Mouse (Mus musculus) midbrain, embryonic 14.5 days (tissue): ENCODE data around the gene Impad1. TPM values are rescaled to one million over a fixed set of nuclear protein-coding genes. Genes with fewer than 3 reads are reported as not detected.

Experiments
- ATAC-seq: fragments of 200-750 bp; cut with Nextera tagmentation; 2 replicates; pipeline ENCODE4 v1.8.0; 2017; ENCODE audit warnings: moderate number of reproducible peaks, moderate library complexity; ENCODE audit not compliant: low FRiP score, low TSS enrichment
- DNase-seq: peaks from one replicate; pipeline ENCODE4 v3.0.0-alpha.2; 2015
- H3K27ac ChIP-seq: fragments of 300-500 bp; sonication (generic); replicated peaks from 2 replicates; pipeline ENCODE4 v1.5.1; 2014; ENCODE audit warnings: mild to moderate bottlenecking, low read depth, low read length, moderate library complexity
- H3K27me3 ChIP-seq: fragments of 300-500 bp; sonication (generic); 2 replicates; pipeline ENCODE4 v1.6.1; 2014; ENCODE audit warnings: low read length, control low read depth, mixed read lengths; ENCODE audit not compliant: control insufficient read depth, insufficient read depth
- H3K36me3 ChIP-seq: fragments of 300-500 bp; sonication (generic); 2 replicates; pipeline ENCODE4 v1.6.1; 2014; ENCODE audit warnings: low read length, control low read depth; ENCODE audit not compliant: control insufficient read depth, insufficient read depth
- H3K4me1 ChIP-seq: fragments of 300-500 bp; sonication (generic); 2 replicates; pipeline ENCODE4 v1.6.1; 2014; ENCODE audit warnings: mild to moderate bottlenecking, antibody characterized with exemption, low read length, control low read depth; ENCODE audit not compliant: control insufficient read depth, insufficient read depth
- H3K4me2 ChIP-seq: fragments of 300-500 bp; sonication (generic); 2 replicates; pipeline ENCODE4 v1.6.1; 2014; ENCODE audit warnings: mild to moderate bottlenecking, low read length, moderate library complexity
- H3K4me3 ChIP-seq: fragments of 300-500 bp; sonication (generic); replicated peaks from 2 replicates; pipeline ENCODE4 v1.5.1; 2014; ENCODE audit warnings: low read depth, low read length
- H3K9ac ChIP-seq: fragments of 300-500 bp; sonication (generic); replicated peaks from 2 replicates; pipeline ENCODE4 v1.6.1; 2014; ENCODE audit warnings: mild to moderate bottlenecking, low read length, moderate library complexity
- H3K9me3 ChIP-seq: fragments of 300-500 bp; sonication (generic); 2 replicates; pipeline ENCODE4 v1.6.1; 2016; ENCODE audit warnings: low read length, control low read depth, mixed read lengths; ENCODE audit not compliant: control insufficient read depth
- whole genome bisulfite sequencing: fragments of 180-500 bp; shearing (Covaris S2); extraction: QIAGEN DNeasy Blood & Tissue Kit; methylation state at CpG from one replicate; pipeline ENCODE4 v1.1.7; 2014; 5-methylcytosine and 5-hydroxymethylcytosine counted together
- polyA plus RNA-seq: library from polyadenylated mRNA; unstranded; fragments of >200 nt; fragmentation: Nextera tagmentation; extraction: Ambion mirVana; gene quantifications from 2 replicates; pipeline ENCODE4 v1.2.1, GENCODE M21; 2014

Gene Impad1
- polyA plus RNA-seq, 1 experiment from 2014 or later = 56.0 TPM

DNA sequence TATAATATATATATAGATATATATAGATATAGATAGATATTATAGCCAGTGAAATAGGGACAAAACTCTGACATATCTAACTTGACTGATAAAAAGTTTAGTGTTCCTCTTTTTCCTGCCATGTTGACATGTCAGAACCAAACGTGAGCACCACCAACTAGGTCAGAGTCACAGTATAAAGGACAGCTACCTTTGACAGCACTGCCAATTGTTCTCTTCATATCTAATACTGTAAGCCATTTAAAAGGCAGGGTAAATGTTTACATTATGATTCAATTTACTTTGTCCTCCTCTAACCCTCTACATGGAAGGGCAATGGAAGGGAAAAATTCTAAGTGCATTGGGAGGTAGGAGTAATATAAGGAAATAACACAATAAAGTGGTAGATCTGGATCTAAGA lies 8.8 kb downstream of the Impad1 start:
- no peak overlapping the region for H3K27ac ChIP-seq
- H3K4me1 ChIP-seq = no peaks in the 10 kb centered on the region
- no peak for ATAC-seq
- H3K27me3 ChIP-seq = no peaks in the 10 kb centered on the region
- peaks cover 7% of the 10 kb centered on the region; the same call in 1 of the 2 replicates for H3K9me3 ChIP-seq
- no peak overlapping the region for H3K4me3 ChIP-seq
- H3K36me3 ChIP-seq = no peaks in the 10 kb centered on the region
- DNase-seq = no peak
- no peak overlapping the region for H3K9ac ChIP-seq
- H3K4me2 ChIP-seq = no peak overlapping the region
- 93% methylated on average over 1 of the region's 1 CpGs for WGBS

DNA sequence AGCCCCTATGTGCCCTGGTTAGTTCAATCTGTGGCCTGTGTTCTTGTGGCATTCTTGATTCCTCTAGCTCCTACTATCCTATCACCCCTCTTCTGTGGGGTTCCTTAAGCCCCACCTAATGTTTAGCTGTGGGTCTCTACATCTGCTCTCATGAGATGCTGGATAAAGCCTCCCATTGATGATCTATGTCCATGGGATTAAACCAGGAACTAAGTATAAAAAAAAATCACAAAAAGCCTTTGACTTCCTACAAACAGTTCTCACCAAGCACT lies 9.5 kb downstream of the Impad1 start:
- H3K9ac ChIP-seq = no peak overlapping the region
- no peaks in the 10 kb centered on the region for H3K36me3 ChIP-seq
- H3K9me3 ChIP-seq = peaks cover 7% of the 10 kb centered on the region; the same call in 1 of the 2 replicates
- no peak for ATAC-seq
- no peak for DNase-seq
- no peaks in the 10 kb centered on the region for H3K4me1 ChIP-seq
- H3K27me3 ChIP-seq = no peaks in the 10 kb centered on the region
- H3K4me2 ChIP-seq = no peak overlapping the region
- no peak overlapping the region for H3K27ac ChIP-seq
- no peak overlapping the region for H3K4me3 ChIP-seq

GRCm38 (mm10) chr4:4782882-4783685 lies 10.1 kb downstream of the Impad1 start:
- H3K4me3 ChIP-seq = no peak overlapping the region
- no peaks in the 10 kb centered on the region for H3K27me3 ChIP-seq
- no peak for ATAC-seq
- no peaks in the 10 kb centered on the region for H3K36me3 ChIP-seq
- no peaks in the 10 kb centered on the region for H3K4me1 ChIP-seq
- 99% methylated on average over 4 of the region's 4 CpGs for WGBS
- no peak for DNase-seq
- no peak overlapping the region for H3K9ac ChIP-seq
- peaks cover 7% of the 10 kb centered on the region; the same call in 1 of the 2 replicates for H3K9me3 ChIP-seq
- no peak overlapping the region for H3K4me2 ChIP-seq
- H3K27ac ChIP-seq = no peak overlapping the region

- DNase-seq (no peak), ATAC-seq (no peak)
- peaks cover 24% of the 10 kb centered on the region for H3K36me3 ChIP-seq
- H3K4me1 ChIP-seq = no peaks in the 10 kb centered on the region
- H3K4me3 ChIP-seq = no peak overlapping the region
- no peak overlapping the region for H3K9ac ChIP-seq
- no peak overlapping the region for H3K4me2 ChIP-seq
- peaks cover 7% of the 10 kb centered on the region; the same call in 1 of the 2 replicates for H3K9me3 ChIP-seq
- no peaks in the 10 kb centered on the region for H3K27me3 ChIP-seq
- no peak overlapping the region for H3K27ac ChIP-seq
Observed at GRCm38 (mm10) chr4:4779265-4779770, 13.8 kb downstream of the Impad1 start.

- Histone ChIP-seq H3K4me1 (no peaks in the 10 kb centered on the region), H3K4me3 (no peak overlapping the region), H3K4me2 (no peak overlapping the region), H3K9me3 (no peaks in the 10 kb centered on the region), H3K36me3 (peaks cover 33% of the 10 kb centered on the region), H3K27ac (no peak overlapping the region), H3K27me3 (no peaks in the 10 kb centered on the region), H3K9ac (no peak overlapping the region)
- DNase-seq (peak; percentile 67), ATAC-seq (peak; percentile 50; the same call in 1 of the 2 replicates)
- 80% methylated on average over 2 of the region's 2 CpGs for WGBS
Observed at GRCm38 (mm10) chr4:4771523-4772114, 21.5 kb downstream of the Impad1 start.

DNA sequence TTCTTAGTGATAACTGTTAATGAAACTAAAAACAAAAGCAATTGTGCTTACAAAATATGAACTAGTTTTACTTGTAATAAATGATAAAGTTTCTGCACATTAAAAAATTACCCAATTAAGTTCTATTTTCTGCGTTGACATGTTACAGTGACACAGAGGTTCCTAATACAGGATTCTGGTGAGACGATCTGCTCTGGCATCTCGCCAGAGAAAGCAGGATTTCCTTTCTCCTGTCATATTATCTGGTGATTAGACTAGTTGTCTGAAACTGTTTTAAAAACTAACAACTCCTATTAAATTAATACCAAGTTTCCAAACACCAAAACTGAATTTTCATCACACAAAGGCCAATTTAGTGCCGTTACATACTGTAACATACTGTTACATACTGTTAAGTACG lies 27.3 kb downstream of the Impad1 start:
- ATAC-seq (no peak), DNase-seq (peak; percentile 25)
- H3K4me1 ChIP-seq = no peaks in the 10 kb centered on the region
- no peak overlapping the region for H3K4me3 ChIP-seq
- WGBS = 75% methylated on average over 5 of the region's 5 CpGs
- H3K9ac ChIP-seq = no peak overlapping the region
- no peaks in the 10 kb centered on the region for H3K27me3 ChIP-seq
- no peak overlapping the region for H3K4me2 ChIP-seq
- H3K9me3 ChIP-seq = no peaks in the 10 kb centered on the region
- no peak overlapping the region for H3K27ac ChIP-seq
- peaks cover 18% of the 10 kb centered on the region for H3K36me3 ChIP-seq

DNA sequence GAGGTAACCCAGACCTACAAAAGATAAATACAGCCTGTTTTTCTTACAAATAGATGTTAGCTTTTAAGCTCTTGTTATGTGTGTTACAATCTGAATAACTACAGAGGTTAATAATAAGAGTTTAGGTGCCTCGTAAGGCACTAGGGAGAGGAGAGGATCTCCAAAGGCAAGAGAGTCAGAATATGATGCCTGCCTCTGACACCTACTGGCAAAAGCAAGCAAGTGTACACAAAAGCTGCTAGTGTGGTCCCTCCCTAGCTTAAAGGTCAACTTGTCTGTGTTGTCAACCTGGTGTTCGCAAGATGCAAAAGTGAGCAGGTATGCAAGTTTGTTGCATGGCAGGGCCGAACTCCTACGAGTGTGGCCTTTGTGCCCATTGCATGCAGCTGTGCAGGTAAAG lies 34.8 kb downstream of the Impad1 start:
- no peaks in the 10 kb centered on the region for H3K36me3 ChIP-seq
- H3K9ac ChIP-seq = no peak overlapping the region
- no peak overlapping the region for H3K4me2 ChIP-seq
- peak; percentile 6 for DNase-seq
- 89% methylated on average over 4 of the region's 4 CpGs for WGBS
- no peaks in the 10 kb centered on the region for H3K9me3 ChIP-seq
- no peaks in the 10 kb centered on the region for H3K4me1 ChIP-seq
- H3K27me3 ChIP-seq = no peaks in the 10 kb centered on the region
- no peak overlapping the region for H3K4me3 ChIP-seq
- ATAC-seq = no peak
- no peak overlapping the region for H3K27ac ChIP-seq

DNA sequence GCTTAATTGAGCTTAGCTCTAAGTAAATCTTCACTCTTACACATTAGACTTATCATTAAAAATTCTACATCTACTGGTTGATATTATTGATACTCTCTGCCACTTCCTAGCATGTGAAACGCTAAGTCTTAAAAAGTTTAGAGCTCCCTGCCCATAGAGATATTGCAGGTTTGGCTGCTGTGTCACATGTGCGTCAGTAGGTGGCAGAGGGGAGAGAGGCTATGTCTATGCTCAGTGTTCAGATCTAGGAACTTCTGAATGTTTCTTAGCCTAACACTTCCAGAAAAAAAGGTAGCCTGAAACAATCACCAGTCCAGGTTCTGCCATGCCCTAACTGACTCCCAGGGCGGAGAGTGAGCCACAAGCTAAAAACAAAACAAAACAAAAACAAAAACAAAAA lies 63.7 kb downstream of the Impad1 start:
- Histone ChIP-seq H3K4me1 (no peaks in the 10 kb centered on the region), H3K27ac (no peak overlapping the region), H3K9ac (no peak overlapping the region), H3K36me3 (no peaks in the 10 kb centered on the region), H3K27me3 (no peaks in the 10 kb centered on the region), H3K4me2 (no peak overlapping the region), H3K9me3 (no peaks in the 10 kb centered on the region), H3K4me3 (no peak overlapping the region)
- DNase-seq = peak; percentile 49
- 61% methylated on average over 3 of the region's 3 CpGs for WGBS
- ATAC-seq = no peak; the same call in 1 of the 2 replicates

DNA sequence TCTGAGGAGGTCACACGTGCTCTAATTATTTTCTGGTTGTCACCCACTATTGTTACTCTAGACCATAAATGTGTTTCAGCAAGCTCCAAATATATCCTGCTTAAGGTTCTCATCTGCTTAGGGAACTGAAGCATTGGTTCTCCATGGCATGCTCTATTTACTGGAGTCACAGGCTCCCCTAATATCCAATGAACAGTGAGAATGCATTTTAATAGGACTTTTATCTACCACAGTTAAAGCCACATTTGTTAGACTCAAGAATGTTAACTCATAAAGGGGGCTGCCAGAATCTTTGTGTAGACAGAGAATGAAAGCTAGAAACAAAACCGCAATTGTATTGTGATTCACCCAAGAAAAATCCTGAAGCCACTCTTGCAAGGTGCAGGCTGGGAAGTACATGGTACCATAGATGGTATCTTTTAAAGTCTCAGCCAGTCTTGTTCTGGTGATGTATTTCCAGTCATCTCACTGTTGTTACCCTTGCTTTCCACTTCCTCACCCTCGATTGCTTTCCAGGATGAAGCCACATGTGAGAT lies 66.8 kb downstream of the Impad1 start:
- no peaks in the 10 kb centered on the region for H3K27me3 ChIP-seq
- H3K27ac ChIP-seq = no peak overlapping the region
- H3K9ac ChIP-seq = no peak overlapping the region
- H3K4me2 ChIP-seq = no peak overlapping the region
- 93% methylated on average over 3 of the region's 3 CpGs for WGBS
- H3K9me3 ChIP-seq = no peaks in the 10 kb centered on the region
- H3K36me3 ChIP-seq = no peaks in the 10 kb centered on the region
- no peak for ATAC-seq
- no peak overlapping the region for H3K4me3 ChIP-seq
- DNase-seq = no peak
- H3K4me1 ChIP-seq = no peaks in the 10 kb centered on the region
